Mouse (Mus musculus): ENCODE measurements around the gene Rptor. TPM values are rescaled to one million over a fixed set of nuclear protein-coding genes. Genes with fewer than 3 reads are reported as not detected.

Gene Rptor
- total RNA-seq, 2 experiments from 2014 or later: 25.7 to 26.9 TPM

GRCm38 (mm10) chr11:119933819-119934583 is 331.3 kb downstream of the Rptor start:
- DNase-seq: no peak
- intact Hi-C loops (cut with DNase I; ENCODE audit: low total_unique reads): no loop called here

DNA sequence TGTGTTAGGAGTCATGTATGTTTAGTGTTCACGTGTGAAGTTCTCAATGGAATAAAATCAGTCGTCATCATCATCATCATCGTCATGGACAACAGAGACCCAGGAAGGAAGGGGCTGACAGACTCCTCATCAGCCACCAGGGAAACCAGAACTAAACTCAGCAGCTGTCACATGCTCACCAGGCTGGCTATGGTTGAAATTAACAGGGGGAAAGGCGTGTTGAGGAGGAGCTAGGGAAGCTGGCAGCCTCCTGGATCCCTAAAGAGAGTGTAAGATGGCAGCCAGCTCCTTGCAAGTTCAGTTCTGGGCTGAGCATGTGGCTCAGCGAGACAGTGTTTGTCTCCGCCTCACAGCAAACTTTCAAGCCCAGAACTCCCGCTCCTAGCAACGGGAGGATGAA is 332.1 kb downstream of the Rptor start:
- no peak for DNase-seq
- intact Hi-C loops (cut with DNase I; ENCODE audit: low total_unique reads): loop anchor here (5.0 kb wide), 1 partner anchor 58 kb away; no protein-coding TSS in a partner anchor

- DNase-seq: peak; percentile 63
- intact Hi-C loops (cut with DNase I; ENCODE audit: low total_unique reads): loop anchor here (5.0 kb wide), 1 partner anchor 57 kb away; no protein-coding TSS in a partner anchor
Observed at GRCm38 (mm10) chr11:119935457-119935856, 332.8 kb downstream of the Rptor start.

DNA sequence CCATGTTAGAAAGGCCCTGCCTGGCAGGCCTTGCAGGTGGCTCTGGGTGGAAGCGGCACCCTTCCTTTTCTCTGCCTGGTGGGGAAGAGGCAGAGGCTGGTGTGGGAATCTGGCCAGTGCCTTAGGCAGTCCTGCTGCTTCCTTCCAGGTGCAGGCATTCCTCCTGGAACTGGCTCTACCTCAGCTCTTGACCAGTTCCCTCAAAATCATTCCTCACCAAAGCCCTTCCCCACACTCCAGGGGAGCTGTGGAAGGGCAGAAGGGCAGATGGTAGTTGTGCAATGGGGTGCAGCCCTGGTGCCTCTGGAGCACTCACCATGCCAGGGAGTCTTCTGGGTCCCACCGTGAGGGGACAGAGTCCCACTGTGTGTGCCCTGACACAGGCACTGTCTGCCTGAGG is 333.8 kb downstream of the Rptor start:
- intact Hi-C loops (cut with DNase I; ENCODE audit: low total_unique reads): loop anchor here (5.0 kb wide), 1 partner anchor 56 kb away; no protein-coding TSS in a partner anchor

DNA sequence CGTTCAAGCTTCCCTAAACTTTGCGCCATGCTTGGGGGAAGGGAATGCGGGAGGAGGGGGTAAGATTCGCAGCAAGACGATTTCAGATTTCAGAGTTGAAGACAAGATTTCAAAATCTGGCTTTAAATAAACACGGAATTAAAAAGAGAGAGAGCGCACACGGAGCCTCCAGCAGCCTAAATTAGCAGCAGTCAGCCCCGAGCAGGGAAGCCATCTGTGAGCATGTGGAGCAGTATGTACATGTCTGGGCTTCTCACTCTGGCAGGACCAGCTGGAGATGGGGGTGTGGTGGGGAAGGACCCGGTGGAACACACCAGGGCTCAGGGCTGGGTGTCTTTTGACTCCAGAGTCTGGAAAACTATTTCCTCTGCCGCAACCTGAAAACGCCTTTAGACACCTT is 334.5 kb downstream of the Rptor start:
- no peak for DNase-seq
- intact Hi-C loops (cut with DNase I; ENCODE audit: low total_unique reads): loop anchor here (5.0 kb wide), 1 partner anchor 55 kb away; no protein-coding TSS in a partner anchor

More for the DNA sequence above, 333.8 kb downstream of the Rptor start:
- DNase-seq: no peak

DNA sequence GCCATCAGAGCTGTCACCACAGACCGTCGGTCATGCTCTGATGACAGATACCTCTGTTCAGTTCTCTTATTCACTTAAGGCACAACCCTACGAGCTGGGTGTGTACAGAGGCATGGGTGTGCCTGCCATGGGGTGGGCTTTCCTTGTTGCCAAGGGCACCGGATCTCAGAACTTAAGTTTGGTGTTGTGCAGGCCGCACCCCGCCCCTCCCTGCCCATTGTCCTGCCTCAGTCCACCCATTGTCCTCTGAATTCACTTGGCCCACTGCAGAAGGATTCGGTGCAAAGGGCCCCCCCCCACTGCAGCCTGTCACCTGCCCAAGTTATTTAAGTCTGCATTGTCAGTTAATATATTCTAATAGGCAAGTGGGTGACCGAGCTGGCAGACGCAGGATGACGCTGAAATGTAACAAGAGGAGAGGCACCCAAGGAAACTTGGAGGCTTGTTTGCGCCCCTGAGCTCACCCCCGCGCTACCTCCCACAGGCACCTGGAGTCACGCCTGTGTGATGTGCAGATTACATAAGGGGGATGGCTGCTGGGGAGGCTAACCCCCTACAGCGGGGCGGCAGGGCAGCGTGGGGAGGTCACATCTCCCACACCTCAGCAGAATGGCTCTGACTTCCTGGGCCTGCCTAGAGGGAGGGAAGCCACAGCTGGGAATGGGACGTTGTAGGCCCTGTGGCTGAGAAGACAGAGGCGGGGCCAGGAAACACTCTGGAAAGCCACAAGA is 335.2 kb downstream of the Rptor start:
- no peak for DNase-seq
- intact Hi-C loops (cut with DNase I; ENCODE audit: low total_unique reads): loop anchor here (5.0 kb wide), 1 partner anchor 54 kb away; no protein-coding TSS in a partner anchor

DNA sequence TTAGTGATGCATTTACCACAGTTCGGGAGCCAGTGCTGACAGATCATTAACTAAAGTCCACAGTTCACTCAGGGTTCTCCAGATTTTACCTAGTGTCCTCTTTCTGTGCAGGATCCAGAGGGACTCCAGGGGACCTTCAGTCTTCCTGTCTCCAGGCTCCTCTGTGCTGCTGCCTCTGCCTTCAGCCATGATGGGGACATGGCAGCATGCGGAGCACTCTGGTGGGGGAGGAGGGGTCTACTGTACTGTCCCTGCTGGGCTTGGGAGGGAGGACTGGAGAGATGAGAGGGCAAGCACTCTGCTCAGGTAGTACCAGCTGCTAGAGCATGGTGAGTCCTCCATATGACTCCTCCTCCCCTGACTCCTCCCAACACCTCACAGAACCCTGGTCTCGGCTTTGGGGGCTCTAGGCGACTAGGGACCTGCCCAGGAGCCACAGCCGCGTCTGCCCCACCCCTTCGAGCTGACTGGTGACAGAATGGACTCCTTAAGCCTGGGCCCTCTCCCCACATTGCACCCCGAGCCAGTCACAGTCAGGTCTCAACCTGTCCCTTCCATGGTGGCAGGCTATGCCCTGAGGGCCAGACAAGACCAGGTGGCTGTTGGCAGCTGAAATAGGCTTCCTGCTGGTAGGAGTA is 336.5 kb downstream of the Rptor start:
- intact Hi-C loops (cut with DNase I; ENCODE audit: low total_unique reads): loop anchor here (5.0 kb wide), 1 partner anchor 53 kb away; no protein-coding TSS in a partner anchor

DNA sequence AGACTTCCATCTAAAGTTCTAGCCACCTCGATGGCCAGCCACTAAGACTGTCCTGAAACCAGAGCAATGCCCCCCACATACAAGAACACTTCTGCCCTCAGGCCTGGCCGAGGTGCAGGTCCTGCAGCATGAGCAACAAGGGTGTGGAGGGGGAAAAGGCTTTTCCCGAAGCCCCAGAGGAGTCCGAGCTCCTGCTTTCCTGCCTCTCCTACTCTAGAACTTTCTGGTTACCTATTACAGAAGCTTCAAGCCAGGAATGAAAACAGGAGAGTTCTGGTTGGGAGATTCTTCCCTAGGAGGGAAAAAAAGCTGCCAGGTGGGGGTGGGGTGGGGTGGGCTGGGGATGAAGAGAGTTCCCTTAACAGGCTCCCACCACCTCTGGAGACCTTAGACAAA is 337.0 kb downstream of the Rptor start:
- no peak for DNase-seq
- intact Hi-C loops (cut with DNase I; ENCODE audit: low total_unique reads): loop anchor here (5.0 kb wide), 1 partner anchor 53 kb away; no protein-coding TSS in a partner anchor

More for the DNA sequence above, 336.5 kb downstream of the Rptor start:
- DNase-seq: no peak

- intact Hi-C loops (cut with DNase I; ENCODE audit: low total_unique reads): no loop called here
- DNase-seq: no peak
Observed at GRCm38 (mm10) chr11:119940142-119940541, 337.4 kb downstream of the Rptor start.

- intact Hi-C loops (cut with DNase I; ENCODE audit: low total_unique reads): no loop called here
Observed at GRCm38 (mm10) chr11:119941794-119942193, 339.1 kb downstream of the Rptor start.

GRCm38 (mm10) chr11:119942201-119942726 is 339.6 kb downstream of the Rptor start:
- DNase-seq: no peak
- intact Hi-C loops (cut with DNase I; ENCODE audit: low total_unique reads): no loop called here

More at GRCm38 (mm10) chr11:119941794-119942193, 339.1 kb downstream of the Rptor start:
- no peak for DNase-seq

GRCm38 (mm10) chr11:119942727-119943427 is 340.2 kb downstream of the Rptor start, which contains the start of gene Baiap2:
Gene Baiap2, plus strand, starts transcription at chr11:119942763.
- intact Hi-C loops (cut with DNase I; ENCODE audit: low total_unique reads): no loop called here
- DNase-seq: peak; percentile 100

DNA sequence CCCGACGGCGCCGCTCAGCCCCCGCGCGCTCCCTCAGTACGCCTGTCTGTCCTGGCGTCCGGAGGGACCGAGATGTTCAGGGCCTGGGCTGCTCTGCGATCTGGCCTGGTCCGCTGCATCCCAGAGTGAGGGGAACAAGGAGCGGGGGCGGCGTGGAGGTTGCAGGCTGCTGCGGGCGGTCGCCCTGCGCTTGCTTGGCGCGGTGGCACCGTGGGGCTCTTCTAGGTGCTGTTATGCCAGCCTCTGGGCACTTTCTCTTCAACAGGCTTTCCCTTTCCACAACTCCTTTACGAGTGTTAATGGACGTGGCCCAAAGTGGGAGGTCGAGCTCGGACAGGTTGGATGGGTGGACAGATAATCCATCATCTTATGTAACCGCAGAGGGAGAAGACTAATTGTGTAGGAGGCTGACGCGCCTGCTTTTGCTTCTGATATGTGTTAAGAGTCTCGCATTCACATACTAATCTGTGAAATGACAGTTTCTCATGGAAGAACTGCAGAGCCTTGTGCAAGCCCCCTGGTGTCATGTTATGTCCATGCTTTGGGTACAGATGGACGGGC is 340.8 kb downstream of the Rptor start:
- intact Hi-C loops (cut with DNase I; ENCODE audit: low total_unique reads): no loop called here
- no peak for DNase-seq

- intact Hi-C loops (cut with DNase I; ENCODE audit: low total_unique reads): no loop called here
Observed at GRCm38 (mm10) chr11:119945343-119945742, 342.6 kb downstream of the Rptor start.

GRCm38 (mm10) chr11:119947426-119947825 is 344.7 kb downstream of the Rptor start:
- intact Hi-C loops (cut with DNase I; ENCODE audit: low total_unique reads): no loop called here

More at GRCm38 (mm10) chr11:119945343-119945742, 342.6 kb downstream of the Rptor start:
- no peak for DNase-seq

DNA sequence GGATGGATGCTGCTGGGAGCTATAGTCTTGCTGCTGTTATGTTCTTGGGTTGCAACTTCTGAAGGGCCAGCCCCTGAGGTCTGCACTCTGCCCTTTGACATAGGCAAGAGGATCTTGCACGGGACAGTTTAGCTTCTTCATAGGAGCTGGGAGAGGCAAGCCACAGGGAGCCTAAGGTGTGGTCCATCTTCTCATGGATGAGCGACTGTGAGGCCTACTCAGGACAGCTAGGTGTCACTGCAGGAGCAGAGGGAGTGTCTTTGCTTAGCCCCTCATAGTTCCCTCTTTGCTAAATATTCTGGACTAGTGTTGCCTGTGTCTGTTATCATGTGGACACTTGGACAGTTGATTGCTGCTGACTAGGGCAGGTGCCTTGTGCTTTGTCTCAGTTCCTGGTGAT is 345.2 kb downstream of the Rptor start:
- no peak for DNase-seq
- intact Hi-C loops (cut with DNase I; ENCODE audit: low total_unique reads): no loop called here

More at GRCm38 (mm10) chr11:119947426-119947825, 344.7 kb downstream of the Rptor start:
- DNase-seq: no peak

- intact Hi-C loops (cut with DNase I; ENCODE audit: low total_unique reads): no loop called here
- DNase-seq: no peak
Observed at GRCm38 (mm10) chr11:119948305-119948704, 345.6 kb downstream of the Rptor start.

DNA sequence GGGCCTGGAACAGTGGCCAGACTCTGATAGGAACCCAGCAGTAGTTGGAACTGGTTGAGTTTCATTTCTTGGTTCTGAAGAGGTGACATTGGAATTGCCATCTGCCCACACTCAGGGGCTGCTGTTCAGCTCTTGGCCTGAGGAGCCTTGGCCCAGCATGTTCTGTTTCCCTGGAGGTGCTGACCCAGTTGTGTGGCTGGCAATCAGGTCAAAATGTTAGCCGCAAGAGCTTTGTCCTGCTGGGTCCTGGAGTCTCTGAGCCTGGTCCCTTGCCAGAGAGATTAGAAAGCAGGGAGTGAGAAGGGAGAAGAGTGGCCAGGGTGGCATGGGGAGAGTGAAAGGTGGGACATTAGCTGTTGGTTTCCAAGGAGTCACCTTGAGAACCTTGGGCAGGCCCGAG is 346.1 kb downstream of the Rptor start:
- intact Hi-C loops (cut with DNase I; ENCODE audit: low total_unique reads): no loop called here
- no peak for DNase-seq

All from gastrocnemius, postnatal 14 days (tissue).